Mouse (Mus musculus) left cerebral cortex, postnatal 10 days (tissue): ENCODE data around the gene Fdxr. TPM values are rescaled to one million over a fixed set of nuclear protein-coding genes. Genes with fewer than 3 reads are reported as not detected.
A peak's percentile ranks its signal among the peaks of the same experiment; 100 is the strongest.

ENCODE experiments used
- DNase-seq, 2 experiments: peaks; one replicate each; pipeline ENCODE4 v3.0.0; 2021 to 2022; ENCODE audit warnings: low spot score in 2 of 2, mixed read lengths in 1 of 2; ENCODE audit errors: extremely low spot score in 1 of 2
- intact Hi-C: fragments of 180-260 bp; cut with DNase I; formaldehyde crosslinking; loops from one replicate; pipeline ENCODE4 v1.15.1; 2025
- total RNA-seq, 2 experiments: library from RNA; stranded (reverse); gene quantifications; 2 replicates each; pipeline ENCODE4 v1.2.3; 2021

Fdxr gene
- 10 to 100 TPM; 18.2 to 18.7 TPM for total RNA-seq

DNA sequence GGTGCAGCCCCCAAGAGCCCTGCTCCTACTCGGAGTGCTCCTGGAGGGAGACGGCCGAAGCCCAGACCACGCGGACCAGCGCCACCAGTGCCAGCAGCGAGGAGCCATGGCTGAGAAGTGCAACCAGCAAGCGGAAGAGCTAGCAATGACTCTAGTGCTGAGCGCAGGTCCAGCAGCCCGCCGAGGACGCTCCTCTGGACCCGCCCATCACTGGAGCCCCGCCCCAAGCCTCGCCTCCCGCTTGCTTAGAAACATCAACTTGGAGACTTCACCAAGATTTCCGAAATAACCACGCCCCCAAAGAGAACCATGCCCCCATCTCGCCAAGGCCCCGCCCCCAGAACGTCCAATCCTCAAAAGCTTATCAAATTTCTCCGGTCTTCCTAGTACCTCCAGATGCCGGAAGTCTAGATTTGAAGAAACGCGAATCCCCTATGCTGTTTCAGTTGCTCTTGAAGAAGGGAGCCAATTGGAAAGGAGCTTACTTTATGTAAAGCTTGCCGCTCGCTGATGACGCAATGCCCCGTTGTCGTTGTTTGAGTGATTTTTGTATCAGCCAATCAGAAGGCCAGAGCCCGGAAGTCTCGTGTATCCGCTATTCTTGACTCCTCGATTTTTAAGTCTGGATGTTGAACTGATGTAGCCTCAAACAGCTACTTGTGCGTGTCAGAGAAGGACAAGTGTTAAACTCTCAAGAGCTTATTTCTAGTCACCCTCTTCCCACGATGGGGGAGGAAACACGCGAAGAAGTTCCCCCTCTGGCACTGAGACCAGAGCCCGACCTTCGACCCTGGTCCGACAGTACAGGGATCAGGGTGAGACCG, at the start of gene Fdxr:
Gene Fdxr (minus strand): TSS at position 271 of the 824 bp plus-strand sequence.
- intact Hi-C loops = no loop called here
- peak; percentile 99 for DNase-seq

DNA sequence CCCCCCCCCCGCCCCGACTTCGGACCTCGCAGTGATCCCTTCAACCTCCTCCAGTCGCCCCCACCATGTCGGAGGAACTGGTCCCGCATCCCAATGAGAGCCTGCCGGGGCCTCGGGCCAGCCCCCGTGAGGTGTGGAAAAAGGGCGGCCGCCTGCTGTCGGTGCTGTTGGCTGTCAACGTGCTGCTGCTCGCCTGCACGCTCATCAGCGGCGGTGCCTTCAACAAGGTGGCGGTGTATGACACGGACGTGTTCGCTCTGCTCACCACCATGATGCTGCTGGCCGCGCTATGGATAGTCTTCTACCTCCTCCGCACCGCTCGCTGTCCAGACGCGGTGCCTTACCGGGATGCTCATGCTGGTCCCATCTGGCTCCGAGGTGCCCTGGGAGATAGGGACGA, 46.5 kb upstream of the Fdxr start:
- intact Hi-C loops = loop anchor here (2.0 kb wide), 1 partner anchor 31 kb away; no protein-coding TSS in a partner anchor

DNA sequence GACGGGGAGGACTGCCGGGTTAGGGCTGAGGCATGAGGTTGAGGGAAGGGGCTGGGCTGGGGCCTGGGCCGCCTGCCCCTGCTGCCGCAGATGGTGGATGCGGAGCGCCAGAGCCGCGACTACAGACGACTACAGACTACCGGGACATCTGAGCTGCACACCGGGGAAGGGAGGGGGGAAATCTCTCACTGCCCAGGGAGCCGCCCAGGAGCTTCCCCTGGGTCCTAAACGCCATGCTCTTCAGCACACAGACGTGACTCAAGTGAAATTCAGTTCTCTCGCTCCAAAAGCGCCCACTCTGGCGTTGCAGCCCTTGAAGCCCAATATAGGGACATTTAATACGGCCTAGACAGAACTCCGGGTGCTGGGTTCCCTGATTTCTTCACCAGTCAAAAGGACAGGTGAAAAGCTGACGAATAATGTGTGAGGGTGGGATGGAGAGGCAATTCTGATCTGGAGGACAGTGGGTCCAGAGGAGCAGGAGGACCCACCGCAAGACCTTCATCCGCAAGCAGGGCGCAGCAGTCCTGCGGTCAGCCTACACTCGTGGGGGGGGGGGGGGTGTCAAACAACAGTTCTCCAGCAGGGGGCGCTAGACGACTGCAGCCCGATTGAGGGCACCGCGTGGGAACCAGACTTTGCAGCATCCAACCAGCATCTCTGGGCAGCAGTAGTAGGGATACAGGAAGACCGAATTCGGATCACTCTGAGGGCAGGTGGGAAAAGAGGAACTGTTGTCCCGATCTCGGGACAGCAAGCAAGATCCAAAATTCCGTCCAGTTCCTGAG, 45.2 kb upstream of the Fdxr start, which contains the start of gene Ush1g:
Gene Ush1g (minus strand): TSS at position 136 of the 788 bp plus-strand sequence.
- peak in 1 of 2 experiments; percentile 63 for DNase-seq
- intact Hi-C loops = loop anchor here (2.0 kb wide), 1 partner anchor 33 kb away; no protein-coding TSS in a partner anchor

More for the DNA sequence above, 46.5 kb upstream of the Fdxr start:
- DNase-seq = no peak

DNA sequence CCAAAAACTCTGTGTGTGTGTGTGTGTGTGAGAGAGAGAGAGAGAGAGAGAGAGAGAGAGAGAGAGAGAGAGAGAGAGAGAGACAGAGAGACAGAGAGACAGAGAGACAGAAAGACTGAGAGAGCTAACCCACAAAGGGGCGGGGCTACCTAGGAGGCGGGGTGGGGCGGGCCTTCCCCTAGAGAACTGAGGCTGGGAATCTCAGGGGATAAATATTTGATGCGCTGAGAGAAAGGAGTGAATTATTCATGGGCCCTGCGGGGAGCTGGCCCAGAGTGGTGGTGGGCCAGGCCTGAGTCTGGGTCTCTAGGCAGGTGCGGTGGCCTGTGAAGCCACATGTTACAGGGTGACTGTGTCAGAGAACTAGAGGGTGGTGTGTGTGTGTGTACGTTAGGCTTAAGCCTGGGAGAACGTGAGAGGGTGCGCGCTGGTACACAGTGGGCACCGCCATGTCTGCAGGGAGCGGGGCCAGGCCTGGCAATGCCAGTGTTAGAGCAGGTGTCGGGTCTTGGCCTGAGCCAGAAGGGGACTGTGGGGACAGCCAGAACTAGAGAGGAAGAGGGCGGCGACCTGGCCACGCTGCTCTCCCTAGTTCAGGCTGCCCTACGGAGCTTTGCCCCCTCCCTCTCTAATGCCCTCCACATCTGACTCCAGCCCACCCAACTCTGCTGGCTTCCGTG, 43.0 kb upstream of the Fdxr start:
- intact Hi-C loops = no loop called here
- no peak for DNase-seq

DNA sequence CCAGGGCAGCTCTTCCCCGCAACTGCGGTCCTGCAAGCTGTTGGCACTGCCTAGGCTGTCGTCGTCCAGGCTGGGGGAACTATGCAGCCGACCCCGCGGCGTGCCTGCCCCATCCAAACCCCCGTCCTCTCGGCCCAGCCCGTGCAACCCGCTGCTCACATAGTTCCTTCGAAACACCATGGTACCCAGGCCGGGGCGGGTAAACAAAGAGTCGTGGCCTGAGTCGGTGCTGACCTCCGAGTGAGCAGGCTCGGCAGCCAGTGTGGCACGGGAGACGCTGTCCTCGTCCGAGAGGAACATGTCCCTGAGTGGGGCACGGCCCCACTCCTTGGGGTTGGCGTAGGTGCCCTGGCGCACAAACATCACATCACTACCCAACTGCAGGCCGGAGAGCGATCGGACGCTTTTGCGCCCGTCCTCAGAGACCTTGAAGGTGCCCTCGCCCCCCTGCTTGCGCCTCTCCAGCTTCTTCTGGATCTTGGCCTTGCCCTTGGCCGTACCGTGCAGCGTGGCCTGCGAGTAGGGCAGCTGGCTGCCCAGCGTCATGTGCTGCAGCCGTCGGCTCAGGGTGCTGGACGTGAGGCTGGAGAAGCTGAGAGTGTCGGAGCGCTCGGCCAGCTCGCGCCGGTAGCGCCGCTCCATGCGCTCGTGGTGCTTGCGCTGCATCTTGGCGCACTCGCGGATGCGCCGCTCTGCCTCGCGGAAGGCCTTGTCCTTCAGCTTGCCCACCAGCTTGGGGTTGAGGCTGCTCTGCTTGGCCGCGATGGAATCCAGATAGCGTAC, 41.6 kb upstream of the Fdxr start:
- no peak for DNase-seq
- intact Hi-C loops = no loop called here

DNA sequence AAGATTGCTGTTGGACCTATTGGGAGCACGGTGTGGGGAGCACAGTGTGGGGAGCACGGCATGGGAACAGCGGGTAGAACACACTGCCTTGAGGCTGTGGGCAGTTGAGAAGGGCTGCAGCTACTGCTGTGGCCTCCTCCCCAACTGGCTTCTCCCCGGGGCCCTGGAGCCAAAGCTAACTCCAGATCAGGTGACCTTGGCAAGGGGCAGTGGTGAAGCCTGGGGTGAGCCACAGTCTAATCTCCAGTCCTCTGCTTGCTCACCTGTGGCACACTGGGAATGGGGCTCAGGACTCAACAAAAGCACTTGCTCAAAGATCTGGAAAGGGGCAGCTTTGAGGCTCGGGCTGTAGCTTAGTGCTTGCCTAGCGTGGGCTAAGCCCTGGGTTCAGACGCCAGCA, 40.4 kb upstream of the Fdxr start:
- intact Hi-C loops = no loop called here
- no peak for DNase-seq

DNA sequence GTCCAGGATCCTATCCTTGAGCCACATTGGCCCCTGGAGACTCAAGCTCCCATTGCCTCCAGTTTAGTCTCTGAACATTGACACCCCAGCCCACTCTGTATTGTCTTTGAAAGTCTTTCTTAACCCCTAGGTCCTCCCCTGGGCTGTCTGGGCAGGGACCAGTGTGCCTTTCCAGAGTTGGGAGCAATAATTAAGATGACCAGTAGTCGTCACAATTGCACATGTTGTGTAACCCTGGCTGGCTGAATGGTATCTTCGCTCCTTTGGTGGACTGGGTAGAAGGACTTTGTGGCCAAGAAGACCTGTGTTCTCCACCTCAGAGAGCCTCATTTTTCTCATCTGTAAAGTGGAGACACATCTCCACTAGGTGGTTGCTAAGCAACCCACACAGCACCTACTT, 37.4 kb upstream of the Fdxr start:
- intact Hi-C loops = no loop called here
- DNase-seq = no peak

DNA sequence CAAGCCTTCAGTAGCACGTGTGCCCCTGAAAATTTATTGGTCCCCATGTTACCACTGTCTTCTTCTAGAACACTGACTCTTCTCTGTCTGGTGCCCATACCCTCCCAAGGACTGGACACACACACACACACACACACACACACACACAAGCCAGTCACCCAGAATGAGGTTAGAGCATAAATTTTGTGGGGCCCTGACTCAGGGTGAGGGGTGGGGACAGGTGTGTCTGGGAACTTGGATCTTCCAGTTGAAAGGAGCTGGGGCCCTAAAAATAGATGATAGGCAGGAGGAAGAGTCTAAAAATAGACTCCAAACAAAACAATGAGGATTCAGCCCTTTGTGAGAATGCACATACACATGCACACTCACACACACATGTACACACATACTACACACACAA, 31.9 kb upstream of the Fdxr start:
- intact Hi-C loops = no loop called here
- DNase-seq = no peak

DNA sequence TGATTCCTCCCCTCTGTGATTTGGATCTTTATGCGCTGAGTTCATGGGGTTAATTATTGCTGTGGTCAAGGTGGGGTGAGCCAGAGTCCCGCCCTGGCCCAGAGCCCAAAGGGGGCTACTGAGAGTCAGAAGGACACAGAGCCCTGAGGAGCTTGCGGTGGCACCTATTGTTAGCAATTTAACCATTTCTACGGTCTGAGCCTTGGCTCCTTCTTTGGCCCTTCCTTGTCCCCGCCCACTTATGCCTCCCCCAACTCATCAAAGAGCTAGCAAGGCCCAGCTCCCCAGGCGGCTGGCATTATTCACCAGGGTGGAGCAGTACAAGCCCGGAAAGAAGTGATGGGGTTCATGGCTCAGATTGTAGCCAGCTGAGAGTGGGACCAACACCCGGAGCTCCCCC, 30.0 kb upstream of the Fdxr start, which contains the start of gene Otop2:
Gene Otop2 (plus strand): TSS at position 301 of the 400 bp plus-strand sequence.
- intact Hi-C loops = no loop called here
- no peak for DNase-seq

DNA sequence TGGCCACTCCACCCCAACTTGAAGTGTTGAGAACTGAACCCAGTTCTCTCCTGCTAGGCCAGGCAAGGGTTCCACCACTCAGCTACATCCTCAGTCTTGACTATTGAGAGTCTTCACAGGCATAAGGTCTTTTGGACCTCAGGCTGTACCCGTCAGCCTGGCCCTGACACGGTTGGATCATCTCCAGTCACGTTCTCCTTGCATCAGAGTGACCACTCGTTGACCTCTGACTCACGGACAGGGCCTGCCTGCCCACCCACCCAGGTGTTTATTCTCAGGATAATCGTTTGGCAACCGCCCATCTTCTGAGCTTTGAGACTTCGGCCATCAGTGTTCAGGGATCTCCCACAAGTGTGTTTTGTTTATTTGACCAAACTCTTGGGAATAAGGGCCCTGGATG, 26.3 kb upstream of the Fdxr start:
- DNase-seq = no peak
- intact Hi-C loops = no loop called here

DNA sequence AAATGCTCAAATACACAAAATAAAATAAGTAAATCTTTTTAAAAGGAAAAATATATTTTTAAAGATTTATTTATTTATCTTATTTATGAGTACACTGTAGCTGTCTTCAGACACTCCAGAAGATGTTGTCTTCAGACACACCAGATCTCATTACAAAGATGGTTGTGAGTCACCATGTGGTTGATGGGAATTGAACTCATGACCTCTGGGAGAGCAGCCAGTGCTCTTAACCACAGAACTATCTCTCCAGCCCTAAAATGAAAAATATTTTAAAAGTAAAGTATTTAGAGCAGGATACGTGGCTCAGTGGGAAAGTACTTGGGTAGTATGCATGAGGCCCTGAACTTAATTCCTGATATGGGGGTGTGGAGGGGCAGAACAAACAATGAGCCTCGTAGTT, 24.5 kb upstream of the Fdxr start:
- intact Hi-C loops = no loop called here
- DNase-seq = no peak

DNA sequence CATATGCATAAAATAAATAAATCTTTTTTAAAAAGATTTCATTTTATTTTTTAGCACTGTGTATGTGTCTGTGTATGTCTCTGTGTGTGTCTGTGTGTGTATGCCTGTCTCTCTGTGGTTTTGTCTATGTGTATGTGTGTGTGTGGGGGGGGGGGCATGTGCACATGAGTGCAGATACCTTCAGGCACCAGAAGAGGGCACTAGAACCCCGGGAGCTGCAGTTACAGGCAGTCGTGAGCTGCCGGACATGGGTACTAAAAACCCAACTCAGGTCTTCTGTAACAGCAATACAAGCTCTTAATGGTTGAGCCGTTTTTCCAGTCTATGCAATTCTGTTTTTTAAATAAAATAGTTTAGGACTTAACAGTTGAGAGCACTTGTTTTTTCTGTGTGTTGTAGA, 23.9 kb upstream of the Fdxr start:
- intact Hi-C loops = no loop called here
- DNase-seq = no peak

DNA sequence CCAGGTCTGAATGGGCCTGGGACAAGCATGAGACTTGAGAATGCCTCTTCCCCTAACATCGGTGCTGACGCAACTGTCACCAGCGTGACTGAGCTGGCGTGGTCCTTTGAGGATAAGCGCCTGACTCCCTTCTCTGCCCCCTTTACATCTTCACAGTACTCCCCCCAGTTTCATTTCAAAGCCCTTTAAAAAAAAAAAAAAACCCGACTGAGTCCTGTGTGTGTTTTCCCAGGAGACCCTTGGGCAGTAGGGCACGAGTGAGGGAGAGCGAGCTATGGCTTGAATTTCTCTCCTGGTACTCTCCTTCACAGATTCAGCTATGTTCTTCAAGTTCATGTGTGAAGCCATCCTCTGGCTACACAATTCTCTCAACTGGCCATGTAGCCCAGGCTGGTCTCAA, 21.3 kb upstream of the Fdxr start:
- intact Hi-C loops = no loop called here
- DNase-seq = no peak

DNA sequence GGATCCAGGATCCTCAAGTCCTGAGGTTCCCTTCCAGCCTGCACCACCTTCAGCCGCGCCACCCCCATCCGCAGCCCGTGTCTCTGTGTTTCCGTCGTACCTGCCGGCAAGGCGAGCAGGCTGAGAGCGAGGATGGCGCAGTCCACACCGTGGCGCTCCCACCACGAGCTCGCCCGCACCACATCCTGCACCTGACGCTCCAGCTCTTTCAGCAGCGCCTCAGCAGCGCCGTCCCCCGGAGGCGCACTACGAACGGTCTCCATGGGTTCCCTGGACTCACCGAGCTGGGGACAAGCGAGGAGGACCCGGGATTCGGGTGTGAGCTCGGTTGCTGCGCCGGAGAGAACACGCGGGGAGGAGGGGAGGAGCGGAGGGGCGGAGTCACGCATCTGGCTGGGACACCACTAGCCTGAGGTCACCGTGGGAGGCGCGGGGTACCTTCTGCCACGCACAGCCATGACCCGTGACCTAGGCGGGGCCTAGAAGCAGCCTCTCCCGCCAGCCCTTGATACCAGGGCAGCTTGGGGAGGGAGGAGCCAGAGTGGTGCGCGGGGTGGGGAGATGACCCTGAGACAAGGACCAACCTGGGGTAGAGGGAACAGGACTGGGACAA, 20.5 kb upstream of the Fdxr start, which contains the start of gene Fads6:
Gene Fads6 (minus strand): TSS at position 450 of the 613 bp plus-strand sequence.
- intact Hi-C loops = no loop called here
- peak in 1 of 2 experiments; percentile 75 for DNase-seq

DNA sequence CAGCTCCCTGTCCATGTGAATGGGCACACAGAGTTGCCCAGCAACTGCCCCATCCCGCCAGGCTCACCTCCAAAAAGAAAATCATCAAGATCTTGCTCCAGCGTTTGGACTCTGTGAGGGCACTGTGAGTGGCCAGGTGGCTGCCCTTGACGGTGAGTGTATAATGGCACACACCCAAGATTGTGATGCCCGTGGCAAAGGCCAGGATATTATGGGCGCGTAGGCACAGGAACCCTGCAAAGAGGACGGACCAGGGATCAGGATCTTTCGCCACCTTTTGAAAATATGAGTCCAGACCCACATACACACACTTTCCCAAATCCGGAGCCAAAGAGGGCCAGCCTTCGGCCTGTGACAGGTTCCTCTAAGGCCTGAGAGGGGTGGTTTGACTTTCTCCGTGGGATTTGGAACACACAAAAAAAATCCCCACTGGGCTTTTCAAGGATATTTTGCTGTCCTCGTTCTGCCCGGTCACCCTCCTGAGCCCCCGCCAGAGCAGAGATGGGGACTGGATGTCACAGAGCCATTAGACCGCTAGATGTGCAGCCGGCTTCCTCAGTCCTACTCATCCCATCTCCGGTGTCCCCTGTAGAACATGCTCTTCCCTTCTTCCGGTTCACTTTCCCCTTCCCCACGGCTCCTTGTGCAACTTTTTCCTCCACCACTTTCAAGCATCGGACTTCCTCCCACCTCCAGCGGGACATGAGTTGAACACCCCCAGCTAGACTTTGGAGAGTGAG, 19.8 kb upstream of the Fdxr start:
- intact Hi-C loops = no loop called here
- no peak for DNase-seq

DNA sequence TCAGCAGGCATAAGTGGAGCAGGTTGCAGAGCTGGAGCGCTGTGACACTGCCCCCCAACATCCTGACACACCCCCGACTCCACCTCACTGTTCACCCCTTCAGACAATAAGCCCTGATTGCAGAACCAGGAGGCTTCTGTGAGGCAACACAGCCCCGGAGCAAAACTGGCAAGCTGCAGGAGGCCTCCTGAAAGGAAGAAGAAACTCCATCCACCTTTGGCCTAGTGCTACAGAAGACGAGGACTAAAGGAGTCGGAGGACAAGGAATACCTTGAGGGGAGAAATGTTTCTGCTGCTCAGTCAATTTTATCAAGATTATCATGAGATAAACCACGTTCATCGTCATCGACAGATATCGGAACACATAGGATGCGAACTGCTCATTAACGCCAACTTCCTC, 19.1 kb upstream of the Fdxr start:
- intact Hi-C loops = no loop called here
- no peak for DNase-seq

DNA sequence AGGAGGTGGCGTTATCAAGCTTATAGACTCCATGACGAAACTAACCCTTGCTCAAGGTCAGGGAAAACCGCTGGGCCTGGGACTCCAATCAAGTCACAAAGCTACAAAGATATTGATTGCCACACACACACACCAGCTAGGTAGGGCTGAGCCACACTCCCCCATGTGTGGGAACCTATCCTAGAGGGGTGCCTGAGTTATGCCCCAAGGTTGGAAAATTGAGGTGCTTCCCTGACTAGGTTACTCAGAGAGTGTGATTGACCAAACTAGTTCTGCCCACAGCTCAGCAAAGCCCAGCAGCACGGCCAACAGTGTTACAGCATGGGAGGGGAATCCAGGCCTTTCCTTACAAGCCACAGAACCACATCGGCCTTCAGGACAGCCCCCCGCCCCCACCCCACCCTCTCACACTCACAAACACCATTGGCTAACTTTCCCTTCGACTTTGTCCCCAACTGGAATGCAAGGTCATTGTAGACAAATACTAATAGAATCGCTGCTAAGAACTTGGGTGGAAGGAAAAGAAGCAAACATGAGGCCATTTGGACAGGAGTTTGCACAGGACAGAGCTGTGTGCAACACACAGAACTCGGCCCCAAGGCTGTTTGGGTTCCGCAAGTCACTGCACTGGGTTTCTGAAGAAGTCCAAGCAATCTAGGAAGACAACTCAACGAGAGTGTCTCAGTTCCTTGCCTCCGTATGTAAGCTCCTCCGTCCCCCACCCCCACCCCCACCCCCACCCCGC, 16.0 kb upstream of the Fdxr start:
- intact Hi-C loops = no loop called here
- no peak for DNase-seq
